Mouse (Mus musculus) stomach, postnatal 0 days (tissue): Measurements from ENCODE around the gene Gtf2h2.

Experiments used
- CTCF ChIP-seq: IDR thresholded peaks from 2 replicates; pipeline ENCODE4 v1.5.1; 2016; ENCODE audit warnings: antibody characterized with exemption, low read depth, mild to moderate bottlenecking, moderate library complexity
- EP300 ChIP-seq: optimal IDR thresholded peaks from 2 replicates; pipeline ENCODE3; 2016; ENCODE audit warnings: antibody characterized with exemption

DNA sequence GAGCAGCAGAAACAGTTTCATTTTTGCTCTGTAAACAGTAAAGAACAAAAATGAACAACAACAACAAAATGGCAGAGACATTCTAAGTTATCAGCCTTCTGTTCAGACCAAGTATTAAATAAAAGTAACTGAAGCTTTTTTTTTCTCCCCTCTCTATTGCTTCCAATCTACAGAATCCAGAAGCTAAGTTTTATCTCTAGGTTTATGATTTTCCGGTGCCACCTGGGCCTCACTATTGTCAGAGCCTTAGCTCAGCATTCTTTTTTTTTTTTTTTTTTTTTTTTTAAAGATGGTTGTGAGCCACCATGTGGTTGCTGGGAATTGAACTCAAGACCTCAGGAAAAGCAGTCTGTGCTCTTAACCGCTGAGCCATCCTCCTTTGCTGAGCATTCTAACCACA is 20.4 kb upstream of the Gtf2h2 start:
- TF ChIP-seq CTCF (no peak), EP300 (no peak)
